Mouse (Mus musculus) gastrocnemius, postnatal 14 days (tissue): Measurements from ENCODE around the gene Trhde. TPM values are rescaled to one million over a fixed set of nuclear protein-coding genes. Genes with fewer than 3 reads are reported as not detected.

Experiments
- DNase-seq: peaks from one replicate; pipeline ENCODE4 v3.0.0; 2021; ENCODE audit warnings: mixed read lengths
- intact Hi-C: fragments of 180-260 bp; cut with DNase I; formaldehyde crosslinking; loops from one replicate; pipeline ENCODE4 v1.15.1; 2025; ENCODE audit warnings: low total_unique reads
- total RNA-seq, 2 experiments: library from RNA; stranded (reverse); gene quantifications; 2 replicates each; pipeline ENCODE4 v1.2.3; 2021

Trhde gene
- total RNA-seq, 2 experiments from 2014 or later, result 0.40 to 0.66 TPM

DNA sequence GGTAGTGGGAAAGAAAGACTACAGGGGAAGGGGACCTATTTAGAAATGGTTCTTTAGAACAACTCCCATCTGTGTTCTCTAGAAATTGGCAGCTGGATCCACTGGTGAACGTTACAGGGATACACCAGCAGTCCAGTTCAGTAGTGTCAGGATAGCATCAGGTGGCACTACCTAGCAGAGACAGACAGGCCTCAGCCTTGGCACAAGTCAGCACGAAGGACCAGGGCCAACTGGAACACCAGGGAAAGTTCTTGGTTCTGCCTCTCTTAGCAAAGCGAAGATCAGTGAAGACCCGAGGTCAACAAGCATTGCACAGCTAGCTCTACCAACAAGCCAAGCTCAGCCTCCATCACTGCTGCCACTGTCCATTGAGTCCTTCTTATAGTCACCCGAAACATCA lies 62.2 kb downstream of the Trhde start:
- intact Hi-C loops, result no loop called here
- no peak for DNase-seq

DNA sequence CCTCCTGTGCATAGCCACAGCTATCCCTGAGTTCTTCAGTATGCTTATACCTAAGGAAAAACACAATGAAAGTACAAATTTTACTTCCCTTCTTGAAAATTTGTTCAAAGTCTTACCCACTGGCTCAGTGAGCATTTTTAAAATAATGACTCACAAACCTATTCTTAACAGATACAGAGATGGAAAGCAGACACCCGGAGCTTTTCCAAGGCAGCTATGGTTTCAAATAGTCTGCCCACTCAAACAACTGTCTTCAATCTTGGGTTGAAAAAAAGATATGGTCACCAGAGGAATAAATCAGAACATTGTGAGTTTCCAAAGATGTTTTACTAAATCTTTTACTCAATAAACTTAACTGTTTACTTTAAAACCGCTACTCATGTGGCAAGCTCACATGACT lies 64.5 kb downstream of the Trhde start:
- intact Hi-C loops, result no loop called here
- no peak for DNase-seq

DNA sequence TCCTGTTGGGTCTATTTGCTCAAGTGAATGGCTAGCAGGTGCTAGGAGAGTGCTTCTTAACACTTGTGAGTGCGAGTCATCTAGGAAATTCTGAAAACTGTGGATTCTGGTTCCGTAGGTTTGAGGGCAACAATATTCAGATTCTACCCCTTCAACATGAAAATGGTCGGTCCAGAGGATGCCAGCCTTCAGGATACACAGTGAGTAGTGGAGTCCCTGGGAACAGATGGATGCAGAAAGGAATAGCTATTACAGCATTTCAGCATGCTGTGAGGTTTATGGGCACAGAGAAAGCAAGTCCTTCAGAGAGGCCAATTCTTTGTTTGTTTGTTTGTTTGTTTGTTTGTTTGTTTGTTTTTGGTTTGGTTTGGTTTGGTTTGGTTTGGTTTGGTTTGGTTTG lies 65.7 kb downstream of the Trhde start:
- intact Hi-C loops, result no loop called here
- no peak for DNase-seq

DNA sequence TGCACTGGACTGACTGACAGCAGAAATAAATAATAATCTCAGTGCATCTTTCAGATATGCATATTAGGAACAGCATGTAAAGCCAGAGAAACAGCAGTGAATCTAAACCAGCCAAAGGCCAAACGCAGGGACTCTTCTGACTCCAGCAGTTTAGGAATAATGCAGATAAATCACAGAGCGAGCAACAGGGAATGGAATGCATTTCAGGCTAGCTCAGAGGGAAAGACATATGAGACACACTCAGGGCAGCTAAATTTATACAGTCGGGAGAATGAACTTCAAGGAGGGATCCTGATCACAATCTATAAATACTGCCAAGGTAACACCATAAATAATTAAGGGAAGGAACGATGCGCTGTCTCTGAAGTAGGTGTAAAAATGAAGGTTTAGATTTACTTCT lies 66.4 kb downstream of the Trhde start:
- DNase-seq, result no peak
- intact Hi-C loops, result no loop called here

DNA sequence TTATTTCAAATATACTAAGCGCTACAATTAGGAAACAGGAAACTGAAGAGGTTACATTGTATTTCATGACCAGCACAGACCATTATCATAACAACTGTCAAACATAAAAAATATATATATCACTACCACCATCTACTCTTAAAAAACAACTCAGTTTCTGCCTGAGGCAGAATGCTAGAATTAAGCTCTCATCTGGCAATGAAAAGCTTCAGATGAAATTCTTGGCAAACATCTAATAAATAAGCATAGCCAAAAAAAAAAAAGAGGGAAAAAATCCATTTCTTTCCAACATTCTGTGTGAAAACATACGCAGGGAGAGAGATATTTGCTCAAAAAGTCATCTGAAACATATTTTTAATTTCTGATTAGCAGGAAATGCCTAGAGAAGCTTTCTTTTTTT lies 67.0 kb downstream of the Trhde start:
- no peak for DNase-seq
- intact Hi-C loops, result no loop called here

DNA sequence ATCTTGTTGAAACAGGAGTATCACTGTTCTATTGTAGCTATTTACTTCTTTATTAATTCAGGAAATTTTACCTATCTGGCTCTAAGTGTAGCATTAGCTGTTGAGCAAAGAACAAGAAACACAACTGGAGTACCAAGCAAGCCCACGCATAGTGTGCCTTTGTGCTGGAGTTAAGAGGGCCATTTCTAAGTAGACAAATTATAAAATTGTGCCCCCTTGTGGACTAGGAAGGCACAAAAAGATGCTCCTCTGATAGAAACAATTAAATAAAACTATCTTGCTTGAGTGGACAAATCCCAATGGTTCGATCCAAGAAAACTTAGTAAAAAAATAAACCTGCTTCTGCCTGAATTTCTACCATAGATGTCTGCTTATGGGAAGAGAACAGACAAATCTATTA lies 76.5 kb downstream of the Trhde start:
- intact Hi-C loops, result no loop called here
- DNase-seq, result no peak

DNA sequence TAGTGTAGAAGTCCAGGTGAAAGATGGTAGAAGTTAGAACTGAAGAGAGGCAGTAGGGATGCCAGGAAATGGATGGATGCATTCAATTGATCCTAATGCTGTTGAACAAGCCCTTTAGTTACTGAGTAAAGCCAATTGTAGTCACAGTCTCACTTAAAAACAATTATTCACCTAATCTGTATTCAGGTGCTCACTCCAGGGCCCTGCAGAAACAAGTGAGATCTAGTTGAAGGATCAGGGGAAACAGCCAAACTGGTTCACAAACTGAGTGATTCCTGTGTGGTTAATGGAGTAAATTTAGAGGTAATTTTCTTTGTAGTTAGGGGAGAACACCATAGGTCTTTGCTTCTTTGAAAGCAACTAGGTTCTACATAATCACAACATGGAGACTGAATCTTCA lies 100.3 kb downstream of the Trhde start:
- intact Hi-C loops, result no loop called here
- no peak for DNase-seq

DNA sequence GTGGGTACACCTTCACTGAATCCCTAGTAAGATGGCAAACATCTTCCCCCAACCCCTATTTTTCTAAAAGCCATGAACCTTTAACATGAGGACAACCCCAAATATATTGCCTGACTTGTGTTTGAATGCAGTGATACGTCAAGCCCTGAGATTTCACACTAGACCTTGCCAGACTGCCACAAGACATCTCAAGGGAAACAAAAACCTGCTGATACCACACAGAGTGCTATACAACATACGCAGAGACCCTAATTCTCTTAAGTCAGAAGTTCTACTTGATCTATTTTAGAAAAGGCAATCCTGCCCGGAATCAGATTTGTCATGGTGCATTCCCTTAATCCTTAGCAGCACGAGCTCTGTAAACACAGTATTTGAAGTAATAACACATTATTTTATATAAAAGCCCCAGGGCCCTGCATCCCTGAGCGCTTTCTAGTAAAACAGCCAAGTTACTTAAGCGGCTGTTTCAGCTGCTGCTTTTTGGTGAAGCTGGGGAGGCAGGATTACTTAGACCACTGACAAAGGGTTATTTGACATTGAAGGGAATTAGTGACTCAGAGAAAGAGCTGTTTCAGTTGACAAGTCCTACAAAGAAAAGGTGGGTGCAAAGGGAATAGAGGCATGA lies 130.2 kb downstream of the Trhde start:
- intact Hi-C loops, result no loop called here
- no peak for DNase-seq

DNA sequence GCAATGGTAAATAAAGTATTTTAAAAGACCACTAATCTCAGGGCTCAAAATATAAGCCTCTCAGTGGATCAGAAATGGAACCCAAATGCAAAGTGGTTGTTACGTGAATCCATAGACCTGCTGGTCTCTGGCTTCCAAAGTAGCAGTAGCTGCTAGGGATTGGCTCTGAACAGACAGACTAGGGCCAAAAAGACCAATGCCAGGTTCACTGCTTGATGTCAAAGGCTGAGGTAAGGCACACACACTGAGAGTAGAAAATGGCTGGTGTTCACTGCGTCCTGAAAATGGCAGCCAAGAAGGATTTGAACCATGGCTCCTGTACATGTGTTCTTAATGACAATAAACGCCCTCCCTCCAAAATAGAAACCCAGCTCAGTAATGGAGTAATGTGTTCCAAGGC lies 209.1 kb downstream of the Trhde start:
- intact Hi-C loops, result no loop called here
- DNase-seq, result no peak

DNA sequence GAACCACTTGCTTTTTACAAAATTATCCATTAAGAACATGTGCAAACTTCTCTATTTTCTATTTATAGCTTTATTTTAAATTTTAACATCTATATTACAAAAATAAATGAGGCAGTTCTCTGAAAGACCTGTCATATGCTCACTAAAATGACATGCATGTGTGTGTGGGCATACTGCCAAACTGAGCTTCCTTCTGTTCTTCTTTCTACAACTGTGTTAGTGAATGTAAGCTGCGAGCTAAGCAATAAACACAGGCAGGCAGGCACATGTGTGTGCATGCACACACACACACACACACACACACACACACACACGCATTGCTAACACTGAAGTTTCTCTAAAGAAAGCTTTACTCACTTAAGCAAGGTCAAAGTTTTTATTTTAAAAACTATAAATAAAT lies 223.2 kb downstream of the Trhde start:
- DNase-seq, result no peak
- intact Hi-C loops, result no loop called here

DNA sequence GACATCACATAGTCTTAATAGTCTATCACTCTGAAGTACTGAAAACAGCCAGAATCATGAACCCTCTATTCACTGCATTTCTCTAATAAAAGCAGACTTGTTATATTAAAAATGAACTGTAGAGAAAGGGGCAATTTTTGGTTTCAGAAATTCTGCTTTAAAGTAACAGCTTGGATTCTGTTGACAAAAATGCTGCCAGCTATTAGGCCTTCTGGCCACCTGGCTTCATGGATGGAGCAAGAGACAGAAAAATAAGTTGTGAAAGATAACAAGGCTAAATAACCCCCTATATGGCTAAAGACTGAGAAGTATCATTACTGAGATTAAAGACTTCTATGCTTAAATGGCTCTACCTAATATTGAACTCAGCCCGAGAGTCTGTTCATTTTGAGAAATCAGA lies 234.2 kb downstream of the Trhde start:
- DNase-seq, result no peak
- intact Hi-C loops, result no loop called here

DNA sequence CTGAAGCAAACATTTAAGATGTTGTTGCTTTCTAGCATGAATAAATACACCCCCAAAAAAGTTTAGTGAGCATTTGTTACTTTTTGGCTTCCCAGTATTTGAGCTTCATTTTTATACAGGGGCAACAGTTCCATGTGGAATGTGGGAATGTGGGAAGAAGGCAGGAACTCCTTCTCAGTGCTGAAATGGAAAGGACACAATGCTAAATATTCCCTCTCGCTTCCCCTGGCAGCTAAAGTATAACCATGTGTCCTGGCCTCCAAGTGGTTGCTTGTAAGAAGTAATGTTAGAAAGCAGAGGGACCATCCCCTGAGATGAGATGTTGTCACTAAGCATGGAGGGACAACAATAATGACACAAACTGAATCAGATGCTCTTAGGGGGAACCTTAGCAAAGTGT lies 292.9 kb downstream of the Trhde start:
- intact Hi-C loops, result no loop called here

DNA sequence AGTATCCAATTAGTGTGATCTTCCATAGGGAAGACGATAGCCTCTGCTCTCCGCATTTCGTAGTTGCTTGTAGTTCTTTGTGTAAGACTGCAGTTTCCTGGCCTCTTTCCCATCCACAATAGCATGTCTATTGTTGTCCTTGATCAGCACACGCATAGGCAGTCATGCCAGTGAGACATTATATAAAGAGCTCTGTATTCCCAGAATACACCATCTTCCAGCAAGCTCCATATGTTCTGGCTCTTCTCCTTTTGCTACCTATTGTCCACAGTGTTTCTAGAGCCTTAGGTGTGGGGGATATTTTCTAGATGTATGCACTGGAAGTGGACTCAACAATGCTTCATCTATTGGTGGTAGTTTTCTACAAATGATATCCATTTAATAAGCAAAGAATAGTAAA lies 313.3 kb downstream of the Trhde start:
- no peak for DNase-seq
- intact Hi-C loops, result no loop called here

More for the DNA sequence above, 292.9 kb downstream of the Trhde start:
- no peak for DNase-seq

DNA sequence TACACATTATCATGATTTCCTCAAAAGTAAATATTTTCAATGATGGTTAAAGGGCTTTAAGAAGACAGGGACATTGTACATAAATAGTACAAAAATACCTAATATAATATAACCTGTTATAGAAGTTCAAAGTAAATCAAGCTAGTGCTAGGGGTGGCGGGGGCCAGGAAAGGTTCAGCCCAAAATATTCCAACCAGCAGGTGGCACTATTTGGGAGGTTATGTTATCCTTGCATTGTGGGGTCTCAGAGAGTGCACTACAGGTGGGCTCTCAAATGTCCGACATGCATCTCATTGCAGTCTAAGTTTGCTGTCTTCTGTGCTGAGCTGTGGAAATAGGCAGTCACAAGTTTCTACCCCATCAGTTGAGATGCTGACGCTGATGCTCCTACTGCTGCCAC lies 346.5 kb downstream of the Trhde start:
- DNase-seq, result no peak
- intact Hi-C loops, result no loop called here

DNA sequence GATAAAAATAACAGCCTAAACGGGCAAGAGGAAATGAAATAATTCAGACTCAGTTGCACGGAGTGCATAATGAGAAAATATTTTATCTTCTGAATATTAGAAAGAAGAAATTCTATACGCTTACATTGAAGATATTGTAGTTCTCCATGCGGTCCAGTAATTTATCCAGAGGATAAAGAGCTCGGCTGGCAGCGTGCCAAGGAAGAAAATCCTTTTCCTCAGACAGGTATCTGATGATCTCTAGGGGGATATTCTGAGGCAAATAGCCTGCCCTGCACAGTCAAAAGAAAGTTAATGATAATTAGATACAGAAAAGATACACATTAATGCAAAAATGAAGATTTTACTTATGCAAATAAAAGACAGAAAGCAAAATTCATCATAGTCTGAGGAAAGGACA lies 354.0 kb downstream of the Trhde start:
- intact Hi-C loops, result no loop called here
- DNase-seq, result no peak

DNA sequence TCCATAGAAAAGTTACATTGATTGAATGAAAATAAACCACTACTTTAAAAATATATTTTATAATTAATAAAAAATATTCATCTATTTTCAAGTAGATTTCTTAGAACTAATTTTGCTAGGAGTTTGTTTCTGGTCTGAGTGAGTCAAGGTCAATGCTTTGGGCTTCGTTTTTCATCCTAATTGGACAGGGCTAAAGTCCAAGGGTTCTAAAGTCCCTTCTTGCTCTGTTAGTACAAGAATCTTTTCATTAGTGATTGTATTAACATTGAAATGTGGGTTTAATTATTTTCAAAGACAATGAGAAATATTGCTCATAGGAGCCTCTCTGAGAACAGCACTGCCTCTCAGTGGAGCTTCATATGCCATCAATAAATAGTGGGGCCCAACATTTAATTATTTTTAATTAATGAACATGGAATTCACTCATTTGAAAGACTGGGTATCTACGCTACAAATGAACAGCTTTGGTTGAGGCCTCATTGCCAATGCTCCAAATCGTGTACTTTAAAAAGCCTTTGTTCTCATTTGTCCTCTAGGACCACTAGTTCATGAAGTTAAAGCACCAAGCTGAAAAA lies 383.1 kb downstream of the Trhde start:
- intact Hi-C loops, result no loop called here
- DNase-seq, result no peak

DNA sequence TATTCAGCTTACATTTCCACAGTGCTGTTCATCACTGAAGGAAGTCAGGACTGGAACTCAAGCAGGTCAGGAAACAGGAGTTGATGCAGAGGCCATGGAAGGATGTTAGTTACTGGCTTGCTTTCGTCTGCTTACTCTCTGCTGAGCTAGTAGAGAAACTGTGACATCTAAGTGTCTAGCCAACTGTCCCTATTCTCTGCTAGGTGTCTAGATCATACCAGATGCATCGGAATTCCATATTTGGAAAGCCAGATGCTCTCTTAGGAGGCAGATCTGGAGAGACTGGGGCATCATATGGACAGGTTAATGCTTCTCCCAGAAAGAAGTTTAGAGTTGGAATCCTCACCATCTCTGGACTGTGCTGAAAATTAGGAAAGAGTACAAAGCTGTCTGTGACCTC lies 386.4 kb downstream of the Trhde start:
- intact Hi-C loops, result no loop called here
- no peak for DNase-seq

DNA sequence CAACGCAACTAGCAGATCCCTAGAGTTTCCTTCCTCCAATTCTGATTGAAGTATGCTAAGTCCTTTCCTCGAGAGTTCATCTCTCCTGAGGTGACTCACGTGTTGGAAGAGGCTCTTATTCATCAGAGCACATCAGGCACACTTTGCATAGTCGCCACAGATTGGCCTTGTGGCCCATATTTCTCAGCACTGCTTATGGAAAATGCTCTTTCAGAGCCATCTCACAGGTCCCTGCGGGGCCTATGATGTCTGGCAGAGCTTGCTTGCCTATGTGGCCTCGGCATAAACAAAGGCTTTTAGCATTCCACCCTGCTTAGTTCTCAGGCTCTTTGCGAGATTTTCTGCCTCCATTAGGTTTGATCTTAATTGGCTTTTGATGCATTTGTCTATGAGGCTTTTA lies 396.8 kb downstream of the Trhde start:
- DNase-seq, result no peak
- intact Hi-C loops, result no loop called here

DNA sequence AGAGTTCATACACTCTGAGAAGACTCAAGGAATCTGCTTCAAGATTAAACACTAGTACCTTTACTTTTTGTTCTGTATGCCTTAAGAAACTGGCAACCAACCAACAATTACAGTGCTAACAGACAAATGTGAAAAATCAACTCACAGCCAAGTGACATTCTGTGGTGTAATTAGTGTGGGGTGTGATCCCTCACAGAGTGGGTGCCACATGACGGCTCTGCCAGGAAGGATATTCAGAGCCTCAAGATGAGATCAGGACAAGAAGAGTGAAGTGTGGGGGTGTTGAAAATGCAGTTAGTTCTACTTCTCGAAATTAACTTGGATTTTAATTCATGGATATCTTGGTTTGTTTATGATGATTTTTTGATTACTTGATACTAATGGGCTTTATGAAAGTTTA lies 398.3 kb downstream of the Trhde start:
- intact Hi-C loops, result no loop called here

DNA sequence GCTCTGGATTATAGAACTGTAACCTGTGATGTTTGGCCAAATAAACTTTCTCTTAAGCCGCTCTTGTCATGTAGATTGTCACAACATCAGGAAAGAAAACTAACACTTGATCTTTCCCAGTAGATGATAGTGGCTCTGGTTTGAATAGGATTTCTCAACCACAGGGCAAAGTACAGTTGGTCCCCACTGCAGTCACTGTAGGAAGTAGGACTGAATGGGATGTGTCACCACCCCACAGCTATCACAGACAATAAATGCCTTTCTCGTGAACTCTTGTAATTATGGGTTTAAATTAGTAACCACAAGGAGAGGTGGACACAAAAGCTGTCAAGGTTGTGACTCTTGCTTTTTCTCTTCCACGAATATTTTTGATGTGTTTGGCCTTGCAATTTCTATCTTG lies 431.3 kb downstream of the Trhde start:
- intact Hi-C loops, result no loop called here
- DNase-seq, result no peak

More for the DNA sequence above, 398.3 kb downstream of the Trhde start:
- DNase-seq, result no peak

DNA sequence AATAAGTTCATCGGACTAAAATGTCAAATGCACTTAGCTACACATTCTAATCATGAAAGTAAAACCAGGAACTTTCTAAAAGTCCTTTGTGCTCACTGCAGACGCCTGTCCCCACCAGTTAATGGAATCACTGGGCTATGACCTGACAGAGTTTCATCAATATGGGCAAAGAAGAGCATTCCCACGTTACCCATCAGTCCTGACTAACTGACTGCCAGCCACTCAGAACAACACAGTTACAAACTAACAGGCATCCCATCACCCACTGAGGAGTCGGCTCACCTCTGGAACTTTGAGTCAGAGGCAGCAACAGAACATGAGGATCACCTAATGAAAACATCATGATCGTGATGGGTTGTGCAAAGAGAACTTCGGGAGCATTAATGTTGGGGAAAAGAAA lies 438.7 kb downstream of the Trhde start:
- DNase-seq, result no peak
- intact Hi-C loops, result no loop called here

DNA sequence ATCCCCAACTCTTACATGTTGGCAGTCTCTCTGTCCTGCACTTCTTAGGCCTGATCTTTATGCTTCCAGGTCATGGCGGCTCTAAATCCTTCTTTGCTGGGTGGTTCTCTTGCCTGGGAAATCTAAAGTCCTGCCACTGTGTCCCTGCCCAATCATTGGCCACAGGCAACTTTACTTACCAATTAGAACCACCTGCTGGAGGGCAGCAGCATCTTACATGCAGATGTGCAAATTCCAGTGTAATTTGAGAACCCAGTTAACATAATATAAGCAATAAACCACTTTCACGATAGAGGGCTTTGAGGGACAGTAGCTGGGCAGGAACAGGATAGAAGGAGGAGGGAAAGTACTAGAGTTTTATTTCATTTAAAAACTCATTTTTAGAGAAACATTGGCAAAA lies 439.5 kb downstream of the Trhde start:
- intact Hi-C loops, result no loop called here
- no peak for DNase-seq
